8 mouse cellular contexts compared by ENCODE assay signal in genomic region chr12:69474916-69475661, GRCm38 (mm10).
A peak's percentile ranks its signal among the peaks of the same experiment; 100 is the strongest.
DNase-seq lines count a peak whose midpoint lies in the region; ATAC-seq lines count a peak whose summit lies in the region.

No protein-coding gene starts in this region.

- no peak for DNase-seq in midbrain, embryonic 14.5 days
- peak; percentile 57 for DNase-seq in forelimb bud, embryonic 11.5 days (ENCODE audit: low read depth, low spot score)
- DNase-seq in spleen, adult 18-20 months = peak; percentile 64 to 76
- DNase-seq in layer of hippocampus, adult 8-10 months (ENCODE audit: low spot score in 2 of 2) = no peak
- DNase-seq in frontal cortex, postnatal 14 days (ENCODE audit: low spot score in 2 of 2) = no peak

- peaks cover 14% of the 10 kb centered on the region for H3K4me1 ChIP-seq in midbrain, embryonic 16.5 days (ENCODE audit: control insufficient read depth, insufficient read depth, low read length)
- H3K4me1 ChIP-seq in midbrain, embryonic 14.5 days (ENCODE audit: control insufficient read depth, insufficient read depth, low read length) = peaks cover 6% of the 10 kb centered on the region; the same call in 1 of the 2 replicates
- H3K4me1 ChIP-seq in brown adipose tissue, adult 24 weeks (ENCODE audit: control insufficient read depth, insufficient read depth, insufficient read length, low read length) = peaks cover 11% of the 10 kb centered on the region
- H3K4me1 ChIP-seq in limb, embryonic 13.5 days = peaks cover 56% of the 10 kb centered on the region

- no peak overlapping the region for H3K4me2 ChIP-seq in midbrain, embryonic 16.5 days (ENCODE audit: low read length)
- no peak overlapping the region for H3K4me2 ChIP-seq in midbrain, embryonic 14.5 days (ENCODE audit: low read length)
- peak overlapping the region; percentile 49 for H3K4me2 ChIP-seq in limb, embryonic 13.5 days (replicated peaks)

- H3K9ac ChIP-seq in midbrain, embryonic 16.5 days (ENCODE audit: low read depth, low read length) = no peak overlapping the region
- no peak overlapping the region for H3K9ac ChIP-seq in midbrain, embryonic 14.5 days (replicated peaks; ENCODE audit: low read length)
- peak overlapping the region; percentile 50 for H3K9ac ChIP-seq in limb, embryonic 13.5 days

- 62% methylated on average over 17 of the region's 17 CpGs for WGBS in midbrain, embryonic 16.5 days
- 64% methylated on average over 17 of the region's 17 CpGs for WGBS in midbrain, embryonic 14.5 days
- 38% methylated on average over 17 of the region's 17 CpGs for WGBS in limb, embryonic 13.5 days

- H3K9me3 ChIP-seq in midbrain, embryonic 16.5 days (replicated peaks; ENCODE audit: control insufficient read depth, low read length, poor library complexity, severe bottlenecking) = no peaks in the 10 kb centered on the region
- H3K9me3 ChIP-seq in midbrain, embryonic 14.5 days (ENCODE audit: control insufficient read depth, low read length) = no peaks in the 10 kb centered on the region
- H3K9me3 ChIP-seq in limb, embryonic 13.5 days = no peaks in the 10 kb centered on the region

- no peak overlapping the region for H3K27ac ChIP-seq in midbrain, embryonic 16.5 days (ENCODE audit: low read length)
- H3K27ac ChIP-seq in midbrain, embryonic 14.5 days (replicated peaks; ENCODE audit: low read depth, low read length) = no peak overlapping the region
- peak overlapping the region; percentile 26 for H3K27ac ChIP-seq in brown adipose tissue, adult 24 weeks (replicated peaks; ENCODE audit: low read depth, low read length)
- H3K27ac ChIP-seq in limb, embryonic 13.5 days = peak overlapping the region; percentile 94

- no peak overlapping the region for H3K4me3 ChIP-seq in midbrain, embryonic 16.5 days (ENCODE audit: low read depth, low read length)
- no peak overlapping the region for H3K4me3 ChIP-seq in midbrain, embryonic 14.5 days (replicated peaks; ENCODE audit: low read depth, low read length)
- H3K4me3 ChIP-seq in brown adipose tissue, adult 24 weeks (ENCODE audit: insufficient read depth, low read depth, low read length) = no peak overlapping the region
- no peak overlapping the region for H3K4me3 ChIP-seq in limb, embryonic 13.5 days

- H3K36me3 ChIP-seq in midbrain, embryonic 16.5 days (ENCODE audit: control insufficient read depth, insufficient read depth, low read length) = no peaks in the 10 kb centered on the region
- H3K36me3 ChIP-seq in midbrain, embryonic 14.5 days (ENCODE audit: control insufficient read depth, insufficient read depth, low read length) = no peaks in the 10 kb centered on the region
- H3K36me3 ChIP-seq in limb, embryonic 13.5 days = no peaks in the 10 kb centered on the region

- no peaks in the 10 kb centered on the region; the same call in 1 of the 2 replicates for H3K27me3 ChIP-seq in midbrain, embryonic 16.5 days (ENCODE audit: control insufficient read depth, insufficient read depth, low read depth, low read length)
- no peaks in the 10 kb centered on the region for H3K27me3 ChIP-seq in midbrain, embryonic 14.5 days (ENCODE audit: control insufficient read depth, insufficient read depth, low read length)
- H3K27me3 ChIP-seq in limb, embryonic 13.5 days = no peaks in the 10 kb centered on the region

- peak; percentile 54 for ATAC-seq in midbrain, embryonic 16.5 days
- no peak for ATAC-seq in midbrain, embryonic 14.5 days (ENCODE audit: low FRiP score, low TSS enrichment)
- ATAC-seq in limb, embryonic 13.5 days (ENCODE audit: low FRiP score, low read depth) = peak; percentile 87

Comparison
In these comparisons a context has a peak if more than half of its experiments do, and no peak if none do; other contexts are left out.
1. H3K27ac ChIP-seq: peak in brown adipose tissue, adult 24 weeks (single experiment) and limb, embryonic 13.5 days (single experiment); none in midbrain, embryonic 16.5 days (single experiment) and midbrain, embryonic 14.5 days (single experiment).
2. DNase-seq: peak in forelimb bud, embryonic 11.5 days (single experiment) and spleen, adult 18-20 months (2 of 2); none in midbrain, embryonic 14.5 days (single experiment), layer of hippocampus, adult 8-10 months (0 of 2) and frontal cortex, postnatal 14 days (0 of 2).